Mouse (Mus musculus): ENCODE measurements around the gene Tbc1d5.
"Not testable (repeated sequence)": the region's sequence is repeated elsewhere in the genome, so short reads cannot be mapped to it uniquely, and the experiment has no call there.

Tbc1d5 gene

GRCm38 (mm10) chr17:50737068-50737467 is 442.1 kb downstream of the Tbc1d5 start:
- no peak for DNase-seq

GRCm38 (mm10) chr17:50735955-50736533 is 443.1 kb downstream of the Tbc1d5 start:
- DNase-seq = no peak

- DNase-seq = no peak
These were observed 443.7 kb downstream of the Tbc1d5 start for GRCm38 (mm10) chr17:50735382-50735954.

GRCm38 (mm10) chr17:50734781-50735180 is 444.4 kb downstream of the Tbc1d5 start:
- no peak for DNase-seq

GRCm38 (mm10) chr17:50733390-50733789 is 445.8 kb downstream of the Tbc1d5 start:
- no peak for DNase-seq

GRCm38 (mm10) chr17:50731876-50732275 is 447.3 kb downstream of the Tbc1d5 start:
- no peak for DNase-seq

GRCm38 (mm10) chr17:50730896-50731295 is 448.3 kb downstream of the Tbc1d5 start:
- no peak for DNase-seq

GRCm38 (mm10) chr17:50729577-50729976 is 449.6 kb downstream of the Tbc1d5 start:
- DNase-seq = no peak

- no peak for DNase-seq
These were observed 450.1 kb downstream of the Tbc1d5 start for GRCm38 (mm10) chr17:50729031-50729430.

GRCm38 (mm10) chr17:50726265-50726664 is 452.9 kb downstream of the Tbc1d5 start:
- DNase-seq = no peak

GRCm38 (mm10) chr17:50724376-50724775 is 454.8 kb downstream of the Tbc1d5 start:
- no peak for DNase-seq

GRCm38 (mm10) chr17:50717586-50717985 is 461.6 kb downstream of the Tbc1d5 start:
- no peak for DNase-seq

GRCm38 (mm10) chr17:50710497-50711222 is 468.5 kb downstream of the Tbc1d5 start:
- DNase-seq = no peak

GRCm38 (mm10) chr17:50698410-50698809 is 480.7 kb downstream of the Tbc1d5 start:
- not testable (repeated sequence) for DNase-seq

GRCm38 (mm10) chr17:50688135-50688534 is 491.0 kb downstream of the Tbc1d5 start:
- DNase-seq = no peak

- DNase-seq = no peak
These were observed 491.5 kb downstream of the Tbc1d5 start for GRCm38 (mm10) chr17:50687670-50688069.

- DNase-seq = no peak
These were observed 494.0 kb downstream of the Tbc1d5 start for GRCm38 (mm10) chr17:50684960-50685645.
